Mouse (Mus musculus) liver, embryonic 14.5 days (tissue): ENCODE data around the gene Srxn1.

Experiments
- CTCF ChIP-seq: IDR thresholded peaks from 2 replicates; pipeline ENCODE4 v1.5.1; 2016; ENCODE audit warnings: antibody characterized with exemption, low read depth, control low read depth
- EP300 ChIP-seq: IDR thresholded peaks from 2 replicates; pipeline ENCODE4 v1.6.1; 2016; ENCODE audit warnings: antibody characterized with exemption, low read depth

- TF ChIP-seq CTCF = no peak
- TF ChIP-seq EP300 = no peak
Measured at GRCm38 (mm10) chr2:152074521-152074920, 30.8 kb upstream of the Srxn1 start.
